Mouse (Mus musculus) C2C12 (cell line): ENCODE results near the gene Aadat. TPM values are rescaled to one million over a fixed set of nuclear protein-coding genes. Genes with fewer than 3 reads are reported as not detected.
"Not testable (repeated sequence)": the region's sequence is repeated elsewhere in the genome, so short reads cannot be mapped to it uniquely, and the experiment has no call there.

Experiments used
- H3K27me3 ChIP-seq: one replicate; pipeline ENCODE4 v1.6.1; 2011; ENCODE audit not compliant: control insufficient read depth, insufficient read depth, insufficient read length
- H3K36me3 ChIP-seq: one replicate; pipeline ENCODE4 v1.6.1; 2011; ENCODE audit not compliant: control insufficient read depth, insufficient read depth
- H3K4me3 ChIP-seq: one replicate; pipeline ENCODE4 v1.5.1; 2011; ENCODE audit warnings: mild to moderate bottlenecking, control low read depth; ENCODE audit not compliant: poor library complexity, insufficient read depth, severe bottlenecking
- H3K79me2 ChIP-seq: one replicate; pipeline ENCODE4 v1.6.1; 2011; ENCODE audit not compliant: control insufficient read depth, insufficient read depth
- H3K79me3 ChIP-seq: one replicate; pipeline ENCODE4 v1.6.1; 2011; ENCODE audit warnings: low read depth, control low read depth
- H3ac ChIP-seq: one replicate; pipeline ENCODE3; 2011; ENCODE audit warnings: low read depth; ENCODE audit not compliant: control insufficient read depth, insufficient read length
- CEBPB ChIP-seq: IDR thresholded peaks from one replicate; pipeline ENCODE4 v1.6.1; 2011; ENCODE audit warnings: low read depth, mild to moderate bottlenecking, control low read depth, moderate library complexity
- CTCF ChIP-seq: IDR thresholded peaks from one replicate; pipeline ENCODE4 v1.5.1; 2011; ENCODE audit not compliant: control insufficient read depth, insufficient read depth, insufficient read length
- FOSL1 ChIP-seq: IDR thresholded peaks from one replicate; pipeline ENCODE4 v1.8.0; 2011; ENCODE audit warnings: mild to moderate bottlenecking, low read length; ENCODE audit not compliant: poor library complexity, insufficient read depth, severe bottlenecking
- MAX ChIP-seq: IDR thresholded peaks from one replicate; pipeline ENCODE4 v1.6.1; 2011; ENCODE audit warnings: mild to moderate bottlenecking, control low read depth
- MYOD1 ChIP-seq: IDR thresholded peaks from one replicate; pipeline ENCODE4 v1.6.1; 2011; ENCODE audit warnings: low read depth; ENCODE audit not compliant: control insufficient read depth, insufficient read length
- MYOG ChIP-seq: IDR thresholded peaks from one replicate; pipeline ENCODE4 v1.6.1; 2011; ENCODE audit not compliant: control insufficient read depth, insufficient read length; ENCODE audit errors: extremely low read depth
- USF1 ChIP-seq: IDR thresholded peaks from one replicate; pipeline ENCODE4 v1.6.1; 2011; ENCODE audit warnings: low read depth, mild to moderate bottlenecking, control low read depth, moderate library complexity
- polyA plus RNA-seq: library from polyadenylated mRNA; unstranded; fragments of >200 nt; fragmentation: generic; extraction: Trizol; gene quantifications from one replicate; pipeline ENCODE4 v1.2.1, GENCODE M21; 2012; ENCODE audit warnings: missing spikeins

The Aadat gene
- polyA plus RNA-seq, 1 experiment, result 0.14 TPM

GRCm38 (mm10) chr8:60494606-60495005 lies 11.1 kb upstream of the Aadat start:
- Histone ChIP-seq H3K79me2 (no peaks in the 10 kb centered on the region), H3K36me3 (no peaks in the 10 kb centered on the region), H3K79me3 (no peaks in the 10 kb centered on the region), H3ac (no peak overlapping the region), H3K27me3 (no peaks in the 10 kb centered on the region), H3K4me3 (no peak overlapping the region)
- no peak for TF ChIP-seq MYOG
- no peak for TF ChIP-seq CEBPB
- TF ChIP-seq MAX, result no peak

GRCm38 (mm10) chr8:60495046-60495445 lies 10.7 kb upstream of the Aadat start:
- not testable (repeated sequence) for H3K27me3 ChIP-seq, H3K79me2 ChIP-seq, H3K79me3 ChIP-seq, H3K36me3 ChIP-seq, H3ac ChIP-seq, H3K4me3 ChIP-seq

- TF ChIP-seq MYOG, result no peak
- no peak for TF ChIP-seq FOSL1
- no peak for TF ChIP-seq USF1
- no peak for TF ChIP-seq CEBPB
- no peak for TF ChIP-seq MYOD1
- no peak for TF ChIP-seq MAX
- no peak for TF ChIP-seq CTCF
- no peaks in the 10 kb centered on the region for H3K79me2 ChIP-seq
- H3K27me3 ChIP-seq, result no peaks in the 10 kb centered on the region
Observed at GRCm38 (mm10) chr8:60503098-60503497, 2.6 kb upstream of the Aadat start, which contains the start of gene Gm10283. Gm10283 (minus strand) TSS chr8:60503198.

GRCm38 (mm10) chr8:60518286-60518685 lies 12.6 kb downstream of the Aadat start:
- Histone ChIP-seq H3K36me3 (no peaks in the 10 kb centered on the region), H3K79me2 (no peaks in the 10 kb centered on the region), H3K4me3 (no peak overlapping the region), H3K79me3 (no peaks in the 10 kb centered on the region), H3K27me3 (peaks cover 7% of the 10 kb centered on the region), H3ac (no peak overlapping the region)
- TF ChIP-seq MYOG (no peak), CTCF (no peak), CEBPB (no peak), FOSL1 (no peak), USF1 (no peak), MYOD1 (no peak), MAX (no peak)

More at GRCm38 (mm10) chr8:60503098-60503497, 2.6 kb upstream of the Aadat start, which contains the start of gene Gm10283:
- no peaks in the 10 kb centered on the region for H3K36me3 ChIP-seq
- no peak within 1 kb of the TSS for H3K4me3 ChIP-seq
- no peak within 1 kb of the TSS for H3ac ChIP-seq
- H3K79me3 ChIP-seq, result no peaks in the 10 kb centered on the region

GRCm38 (mm10) chr8:60534945-60535344 lies 29.2 kb downstream of the Aadat start:
- no peaks in the 10 kb centered on the region for H3K36me3 ChIP-seq
- no peaks in the 10 kb centered on the region for H3K79me2 ChIP-seq
- no peak overlapping the region for H3K4me3 ChIP-seq
- no peaks in the 10 kb centered on the region for H3K27me3 ChIP-seq
- no peaks in the 10 kb centered on the region for H3K79me3 ChIP-seq
- TF ChIP-seq MYOG (no peak), CEBPB (no peak), MAX (no peak), MYOD1 (no peak), FOSL1 (no peak)
- H3ac ChIP-seq, result no peak overlapping the region

GRCm38 (mm10) chr8:60566783-60567182 lies 61.1 kb downstream of the Aadat start:
- Histone ChIP-seq H3K79me2 (no peaks in the 10 kb centered on the region), H3K79me3 (no peaks in the 10 kb centered on the region), H3K36me3 (no peaks in the 10 kb centered on the region), H3K4me3 (no peak overlapping the region), H3ac (no peak overlapping the region), H3K27me3 (no peaks in the 10 kb centered on the region)
- TF ChIP-seq MAX, result no peak
- no peak for TF ChIP-seq MYOG
- no peak for TF ChIP-seq USF1
- TF ChIP-seq FOSL1, result no peak
- no peak for TF ChIP-seq CTCF
- TF ChIP-seq MYOD1, result no peak
- TF ChIP-seq CEBPB, result no peak

GRCm38 (mm10) chr8:60577231-60577630 lies 71.5 kb downstream of the Aadat start:
- Histone ChIP-seq H3K79me2 (no peaks in the 10 kb centered on the region), H3K4me3 (no peak overlapping the region), H3ac (no peak overlapping the region), H3K36me3 (no peaks in the 10 kb centered on the region), H3K79me3 (no peaks in the 10 kb centered on the region), H3K27me3 (no peaks in the 10 kb centered on the region)
- TF ChIP-seq FOSL1, result no peak
- no peak for TF ChIP-seq MAX
- no peak for TF ChIP-seq MYOD1
